Mouse (Mus musculus): ENCODE data around the gene Rbbp4.

- TF ChIP-seq POLR2A (IDR thresholded peaks at IDR 0.05; ENCODE audit: extremely low read depth, insufficient read depth, low read length) (peak; percentile 32; the same call in 1 of the 2 replicates), CTCF (IDR thresholded peaks at IDR 0.05; ENCODE audit: extremely low read depth, insufficient read depth, low read length) (no peak)
These were observed 41.9 kb upstream of the Rbbp4 start for GRCm38 (mm10) chr4:129376961-129377545.
